Mouse (Mus musculus): ENCODE measurements around the gene Mr1. TPM values are rescaled to one million over a fixed set of nuclear protein-coding genes. Genes with fewer than 3 reads are reported as not detected.
A peak's percentile ranks its signal among the peaks of the same experiment; 100 is the strongest.

The Mr1 gene
- 0.28 and 0.37 TPM in 2 replicates for polyA plus RNA-seq (2012; rRNA removed)
- polyA plus RNA-seq (2014; fragmentation: Nextera tagmentation; extraction: Ambion mirVana): 0.27 and 0.52 TPM in 2 replicates

- H3K9ac ChIP-seq (replicated peaks): no peak within 1 kb of the TSS
- WGBS (ENCODE audit: insufficient replicate concordance): 36% methylated on average over 8 of the region's 8 CpGs
- ATAC-seq (ENCODE audit: insufficient read depth): peak; percentile 52; the same call in 1 of the 2 replicates
Observed at GRCm38 (mm10) chr1:155146572-155146980, at the start of gene Mr1. Gene Mr1 (minus strand): TSS chr1:155146814.

GRCm38 (mm10) chr1:155192805-155193368, 46.3 kb upstream of the Mr1 start:
- no peak overlapping the region for H3K27ac ChIP-seq
- no peak for ATAC-seq (ENCODE audit: insufficient read depth)
- no peak overlapping the region for H3K4me3 ChIP-seq (ENCODE audit: insufficient read depth in 1 of 2, low read depth in 2 of 2, low read length in 2 of 2)
- no peaks in the 10 kb centered on the region for H3K4me1 ChIP-seq (replicated peaks; ENCODE audit: control insufficient read depth in 2 of 2, insufficient read depth in 2 of 2, low read length in 1 of 2)
- TF ChIP-seq EP300 (IDR thresholded peaks at IDR 0.05; ENCODE audit: low read depth): no peak
- no peak for TF ChIP-seq CTCF (IDR thresholded peaks at IDR 0.05; ENCODE audit: low read depth)
- H3K9ac ChIP-seq (replicated peaks): no peak overlapping the region
- H3K36me3 ChIP-seq (replicated peaks; ENCODE audit: control insufficient read depth, insufficient read depth, low read depth): no peaks in the 10 kb centered on the region
- 79% methylated on average over 15 of the region's 15 CpGs for WGBS (ENCODE audit: insufficient replicate concordance)
- no peak overlapping the region for H3K4me2 ChIP-seq (ENCODE audit: low read depth)
- H3K27me3 ChIP-seq (ENCODE audit: control insufficient read depth, insufficient read depth, low read length): no peaks in the 10 kb centered on the region
- no peaks in the 10 kb centered on the region for H3K9me3 ChIP-seq (ENCODE audit: control insufficient read depth, low read length)
- no peak for DNase-seq (ENCODE audit: low read depth in 3 of 3, low spot score in 3 of 3)

More at GRCm38 (mm10) chr1:155146572-155146980, at the start of gene Mr1:
- no peaks in the 10 kb centered on the region for H3K36me3 ChIP-seq (replicated peaks; ENCODE audit: control insufficient read depth, insufficient read depth, low read depth)
- H3K27ac ChIP-seq: no peak within 1 kb of the TSS
- peak in 2 of 3 experiments; percentile 20 to 26 for DNase-seq (ENCODE audit: low read depth in 3 of 3, low spot score in 3 of 3)
- H3K9me3 ChIP-seq (ENCODE audit: control insufficient read depth, low read length): no peaks in the 10 kb centered on the region
- TF ChIP-seq CTCF (IDR thresholded peaks at IDR 0.05; ENCODE audit: low read depth) (no peak), EP300 (IDR thresholded peaks at IDR 0.05; ENCODE audit: low read depth) (no peak)
- H3K4me3 ChIP-seq (ENCODE audit: insufficient read depth in 1 of 2, low read depth in 2 of 2, low read length in 2 of 2): peak within 1 kb of the TSS; percentile 27 to 35; a peak in 3 of 4 replicates
- no peaks in the 10 kb centered on the region for H3K27me3 ChIP-seq (ENCODE audit: control insufficient read depth, insufficient read depth, low read length)
- no peaks in the 10 kb centered on the region for H3K4me1 ChIP-seq (replicated peaks; ENCODE audit: control insufficient read depth in 2 of 2, insufficient read depth in 2 of 2, low read length in 1 of 2)
- peak within 1 kb of the TSS; percentile 49 for H3K4me2 ChIP-seq (ENCODE audit: low read depth)

- no peak overlapping the region for H3K9ac ChIP-seq (replicated peaks)
- no peak for TF ChIP-seq EP300 (IDR thresholded peaks at IDR 0.05; ENCODE audit: low read depth)
- TF ChIP-seq CTCF (IDR thresholded peaks at IDR 0.05; ENCODE audit: low read depth): no peak
- H3K9me3 ChIP-seq (ENCODE audit: control insufficient read depth, low read length): no peaks in the 10 kb centered on the region
- no peaks in the 10 kb centered on the region for H3K27me3 ChIP-seq (ENCODE audit: control insufficient read depth, insufficient read depth, low read length)
- no peaks in the 10 kb centered on the region for H3K36me3 ChIP-seq (replicated peaks; ENCODE audit: control insufficient read depth, insufficient read depth, low read depth)
- H3K27ac ChIP-seq: no peak overlapping the region
- DNase-seq (ENCODE audit: low read depth in 3 of 3, low spot score in 3 of 3) (no peak), ATAC-seq (ENCODE audit: insufficient read depth) (no peak)
- no peak overlapping the region for H3K4me2 ChIP-seq (ENCODE audit: low read depth)
- no peak overlapping the region for H3K4me3 ChIP-seq (ENCODE audit: insufficient read depth in 1 of 2, low read depth in 2 of 2, low read length in 2 of 2)
- H3K4me1 ChIP-seq (replicated peaks; ENCODE audit: control insufficient read depth in 2 of 2, insufficient read depth in 2 of 2, low read length in 1 of 2): no peaks in the 10 kb centered on the region
- WGBS (ENCODE audit: insufficient replicate concordance): 69% methylated on average over 2 of the region's 2 CpGs
Observed at GRCm38 (mm10) chr1:155191671-155192070, 45.1 kb upstream of the Mr1 start.

- no peak overlapping the region for H3K9ac ChIP-seq (replicated peaks)
- H3K9me3 ChIP-seq (ENCODE audit: control insufficient read depth, low read length): no peaks in the 10 kb centered on the region
- H3K27ac ChIP-seq: no peak overlapping the region
- H3K27me3 ChIP-seq (ENCODE audit: control insufficient read depth, insufficient read depth, low read length): no peaks in the 10 kb centered on the region
- DNase-seq (ENCODE audit: low read depth in 3 of 3, low spot score in 3 of 3) (no peak), ATAC-seq (ENCODE audit: insufficient read depth) (no peak)
- no peak for TF ChIP-seq CTCF (IDR thresholded peaks at IDR 0.05; ENCODE audit: low read depth)
- no peak for TF ChIP-seq EP300 (IDR thresholded peaks at IDR 0.05; ENCODE audit: low read depth)
- no peaks in the 10 kb centered on the region for H3K36me3 ChIP-seq (replicated peaks; ENCODE audit: control insufficient read depth, insufficient read depth, low read depth)
- H3K4me1 ChIP-seq (replicated peaks; ENCODE audit: control insufficient read depth in 2 of 2, insufficient read depth in 2 of 2, low read length in 1 of 2): no peaks in the 10 kb centered on the region
- H3K4me2 ChIP-seq (ENCODE audit: low read depth): no peak overlapping the region
- WGBS (ENCODE audit: insufficient replicate concordance): 75% methylated on average over 8 of the region's 8 CpGs
- H3K4me3 ChIP-seq (ENCODE audit: insufficient read depth in 1 of 2, low read depth in 2 of 2, low read length in 2 of 2): no peak overlapping the region
Observed at GRCm38 (mm10) chr1:155191219-155191618, 44.6 kb upstream of the Mr1 start.

- DNase-seq (ENCODE audit: low read depth in 3 of 3, low spot score in 3 of 3) (no peak), ATAC-seq (ENCODE audit: insufficient read depth) (no peak)
- Histone ChIP-seq H3K27me3 (ENCODE audit: control insufficient read depth, insufficient read depth, low read length) (no peaks in the 10 kb centered on the region), H3K9me3 (ENCODE audit: control insufficient read depth, low read length) (no peaks in the 10 kb centered on the region), H3K36me3 (replicated peaks; ENCODE audit: control insufficient read depth, insufficient read depth, low read depth) (no peaks in the 10 kb centered on the region), H3K4me2 (ENCODE audit: low read depth) (no peak overlapping the region), H3K4me1 (replicated peaks; ENCODE audit: control insufficient read depth in 2 of 2, insufficient read depth in 2 of 2, low read length in 1 of 2) (no peaks in the 10 kb centered on the region), H3K27ac (no peak overlapping the region), H3K9ac (replicated peaks) (no peak overlapping the region), H3K4me3 (ENCODE audit: insufficient read depth in 1 of 2, low read depth in 2 of 2, low read length in 2 of 2) (no peak overlapping the region)
- WGBS (ENCODE audit: insufficient replicate concordance): 67% methylated on average over 4 of the region's 4 CpGs
- TF ChIP-seq EP300 (IDR thresholded peaks at IDR 0.05; ENCODE audit: low read depth): no peak
- no peak for TF ChIP-seq CTCF (IDR thresholded peaks at IDR 0.05; ENCODE audit: low read depth)
Observed at GRCm38 (mm10) chr1:155188656-155189055, 42.0 kb upstream of the Mr1 start.
